Mouse (Mus musculus) bone marrow macrophage, adult 2 months (primary cell): Measurements from ENCODE around the gene D330045A20Rik.

ENCODE experiments used
- CTCF ChIP-seq: IDR thresholded peaks from 2 replicates; pipeline ENCODE4 v1.5.1; 2012; ENCODE audit warnings: low read depth, mild to moderate bottlenecking, low read length, moderate library complexity
- POLR2A ChIP-seq: IDR thresholded peaks from 2 replicates; pipeline ENCODE4 v1.6.1; 2012; ENCODE audit warnings: mild to moderate bottlenecking, low read depth, low read length, borderline replicate concordance

- TF ChIP-seq CTCF = no peak
- no peak for TF ChIP-seq POLR2A
Measured at GRCm38 (mm10) chrX:139432550-139432949, 47.6 kb upstream of the D330045A20Rik start.
